Mouse (Mus musculus): ENCODE results near the gene Mfap3.

Mfap3 gene

DNA sequence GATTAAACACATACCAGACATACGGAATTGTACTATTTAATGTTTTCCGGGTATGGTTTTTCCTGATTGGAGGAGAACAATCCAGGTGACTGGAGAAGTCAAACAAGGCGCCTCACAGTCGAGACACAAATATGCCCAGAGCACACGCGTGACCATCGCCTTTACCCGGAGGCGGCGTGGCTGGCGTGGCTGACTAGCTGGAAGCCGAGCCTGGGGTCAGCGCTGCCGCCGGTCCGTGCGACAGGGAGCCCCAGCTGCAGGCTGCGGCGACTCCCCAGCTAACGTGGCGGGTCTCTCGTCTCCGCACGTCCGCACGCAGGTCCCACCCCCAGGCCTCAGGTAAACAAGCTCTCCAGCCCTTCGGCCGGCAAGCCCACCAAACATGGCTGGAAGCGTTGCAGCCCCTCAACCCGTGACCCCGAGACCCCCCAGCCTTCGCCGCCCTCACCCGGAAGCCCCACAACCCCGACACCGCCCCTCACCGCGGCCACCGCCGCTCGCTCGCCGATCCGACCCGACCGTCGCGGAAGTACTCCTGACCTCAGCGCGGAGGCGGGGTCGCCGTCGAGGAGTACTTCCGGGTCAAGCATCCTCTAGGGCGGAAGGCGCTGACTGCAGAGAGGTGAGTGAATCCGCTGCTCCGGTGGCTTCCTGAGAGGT is at the start of gene Mfap3, which contains the start of gene Fam114a2:
Mfap3 (plus strand) TSS at position 574 of the 660 bp plus-strand sequence.
Fam114a2 (minus strand) TSS at position 527 of the 660 bp plus-strand sequence.
- DNase-seq (ENCODE audit: low read depth, low spot score), result peak; percentile 91

DNA sequence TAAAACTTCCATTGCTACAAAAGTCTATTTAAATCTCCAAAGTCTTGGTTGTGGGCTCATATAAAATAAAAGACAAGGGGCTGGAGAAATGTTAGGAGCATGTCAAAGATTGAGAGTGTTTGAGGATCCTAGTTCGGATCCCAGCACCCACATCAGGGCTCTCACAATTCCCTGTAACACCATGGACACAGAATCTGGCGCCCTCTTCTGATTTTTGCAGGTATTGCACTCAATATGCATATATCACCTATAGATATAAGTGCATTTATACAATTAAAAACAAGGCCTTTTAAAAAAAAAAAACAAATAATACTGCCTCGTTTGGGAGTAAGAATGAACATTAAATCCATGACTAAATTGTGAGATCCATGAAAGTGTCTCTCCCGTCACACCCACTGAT is 49.8 kb upstream of the Mfap3 start:
- DNase-seq (ENCODE audit: low read depth, low spot score), result no peak

DNA sequence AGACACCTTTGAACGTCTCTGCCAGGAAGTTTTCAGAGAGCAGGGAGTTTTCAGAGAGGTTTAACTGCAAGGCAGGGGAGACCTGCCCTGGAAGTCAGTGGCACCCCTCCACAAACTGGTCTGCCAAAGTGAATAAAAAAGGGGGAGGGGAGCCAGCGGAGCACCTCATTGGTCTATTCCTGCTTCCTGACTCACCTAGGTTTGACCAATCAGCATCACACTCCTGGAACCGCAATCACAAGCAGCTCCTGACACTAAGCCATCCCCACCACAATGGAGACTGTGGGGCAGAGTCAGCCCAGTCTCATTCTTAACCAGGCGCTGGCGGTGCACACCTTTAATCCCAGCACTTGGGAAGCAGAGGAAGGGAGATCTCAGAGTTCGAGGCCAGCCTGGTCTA is 48.4 kb upstream of the Mfap3 start:
- peak; percentile 62 for DNase-seq (ENCODE audit: low read depth, low spot score)

DNA sequence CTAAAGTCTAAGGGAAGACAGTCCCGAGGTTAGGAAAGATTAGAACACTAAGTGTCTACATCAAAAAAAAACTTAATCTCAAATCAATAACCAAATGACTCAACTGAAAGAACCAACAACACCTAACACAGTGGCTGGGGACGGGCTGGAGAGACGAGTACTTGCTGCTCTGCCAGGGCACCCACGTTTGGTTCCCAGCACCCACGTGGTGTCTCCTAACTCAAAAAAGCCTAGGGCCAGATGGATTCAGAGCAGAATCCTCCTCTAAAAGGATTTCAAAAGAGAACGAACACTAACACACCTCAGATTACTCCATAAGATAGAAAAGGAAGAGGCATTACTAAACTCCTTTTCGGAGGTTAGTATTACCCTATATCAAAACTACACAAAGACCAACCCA is 47.5 kb upstream of the Mfap3 start:
- no peak for DNase-seq (ENCODE audit: low read depth, low spot score)

DNA sequence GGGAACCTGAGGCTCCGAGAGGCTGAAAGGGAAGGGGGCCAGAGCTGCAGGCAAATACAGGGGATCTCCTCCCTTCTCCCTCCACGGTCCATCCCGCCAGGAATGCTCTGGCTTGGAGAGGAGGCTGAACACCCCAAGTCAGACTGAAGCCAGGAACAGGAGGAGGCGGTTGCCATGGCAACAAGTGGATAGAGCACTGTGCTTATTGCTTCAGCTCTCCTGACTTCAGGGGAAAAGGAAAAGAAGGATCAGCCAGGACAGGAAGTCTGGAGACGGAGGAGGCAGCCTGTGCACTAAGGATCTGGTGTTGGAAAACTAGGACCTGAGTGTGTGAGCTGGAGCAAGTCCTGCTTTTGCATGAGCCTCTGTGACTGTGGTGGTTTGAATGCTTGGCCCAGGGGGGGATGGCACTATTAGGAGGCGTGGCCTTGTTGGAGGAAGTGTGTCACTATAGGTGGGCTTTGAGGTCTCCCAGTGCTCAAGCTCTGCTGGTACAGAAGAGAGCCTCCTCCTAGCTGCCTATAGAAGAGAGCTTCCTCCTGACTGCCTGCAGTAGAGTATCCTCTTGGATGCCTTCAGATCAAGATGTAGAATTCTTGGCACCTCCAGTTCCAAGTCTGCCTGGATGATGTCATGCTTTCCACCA is 44.0 kb upstream of the Mfap3 start:
- DNase-seq (ENCODE audit: low read depth, low spot score), result peak; percentile 78

DNA sequence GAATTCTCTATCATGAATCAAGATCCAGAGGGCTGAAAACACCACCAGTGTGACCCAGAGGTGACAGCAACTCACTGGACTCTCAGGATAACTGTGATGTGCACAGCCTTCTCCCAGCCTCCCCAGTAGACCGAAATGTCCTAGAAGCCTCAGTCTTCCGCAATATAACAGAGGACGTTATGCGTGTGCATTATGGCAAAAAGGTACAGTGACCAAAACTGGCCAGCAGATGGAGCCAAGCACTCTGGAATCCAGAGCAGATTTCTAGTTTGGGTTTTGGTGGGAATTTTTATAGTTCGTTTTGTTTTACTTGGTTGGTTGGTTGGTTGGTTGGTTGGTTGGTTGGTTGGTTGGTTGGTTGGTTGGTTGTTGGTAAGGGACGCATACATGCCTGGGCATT is 43.3 kb upstream of the Mfap3 start:
- DNase-seq (ENCODE audit: low read depth, low spot score), result peak; percentile 60

DNA sequence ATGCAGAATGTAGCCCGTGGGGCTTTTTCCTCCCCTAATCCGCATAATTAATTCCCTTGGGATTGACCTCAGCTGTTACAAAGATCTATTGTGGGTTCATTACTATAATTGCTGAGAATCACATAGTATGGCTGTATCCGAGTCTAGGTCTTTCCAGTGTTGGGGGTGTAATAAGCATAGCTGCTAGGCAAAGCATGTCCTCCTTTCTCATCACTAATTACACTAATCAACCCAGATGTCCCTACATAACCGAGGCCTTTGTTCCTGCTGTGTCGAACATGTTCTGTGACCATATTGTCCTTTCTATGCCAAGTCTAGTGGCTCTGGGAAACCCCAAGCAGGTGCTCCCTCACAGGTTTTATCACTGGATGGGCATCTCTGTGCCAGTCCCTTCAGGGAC is 40.4 kb upstream of the Mfap3 start:
- DNase-seq (ENCODE audit: low read depth, low spot score), result no peak

DNA sequence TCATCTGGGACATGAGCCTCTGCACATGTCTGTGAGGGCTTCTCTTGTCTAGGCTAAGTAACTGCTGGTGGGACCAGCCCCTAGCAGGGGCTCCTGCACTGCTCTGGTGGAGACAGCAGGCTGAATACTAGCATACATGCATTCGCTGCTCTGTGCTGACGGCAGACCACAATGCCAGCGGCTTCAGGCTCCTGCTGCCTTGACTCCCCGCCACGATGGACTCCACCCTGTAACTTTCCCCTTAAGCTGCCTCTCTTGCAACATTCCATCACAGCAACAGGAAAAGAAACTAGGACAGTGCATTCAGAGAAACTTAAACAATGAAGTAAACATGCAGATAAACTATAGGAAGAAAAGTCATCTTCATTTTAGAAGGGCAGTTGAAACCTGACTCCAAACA is 30.0 kb upstream of the Mfap3 start:
- peak; percentile 35 for DNase-seq (ENCODE audit: low read depth, low spot score)

DNA sequence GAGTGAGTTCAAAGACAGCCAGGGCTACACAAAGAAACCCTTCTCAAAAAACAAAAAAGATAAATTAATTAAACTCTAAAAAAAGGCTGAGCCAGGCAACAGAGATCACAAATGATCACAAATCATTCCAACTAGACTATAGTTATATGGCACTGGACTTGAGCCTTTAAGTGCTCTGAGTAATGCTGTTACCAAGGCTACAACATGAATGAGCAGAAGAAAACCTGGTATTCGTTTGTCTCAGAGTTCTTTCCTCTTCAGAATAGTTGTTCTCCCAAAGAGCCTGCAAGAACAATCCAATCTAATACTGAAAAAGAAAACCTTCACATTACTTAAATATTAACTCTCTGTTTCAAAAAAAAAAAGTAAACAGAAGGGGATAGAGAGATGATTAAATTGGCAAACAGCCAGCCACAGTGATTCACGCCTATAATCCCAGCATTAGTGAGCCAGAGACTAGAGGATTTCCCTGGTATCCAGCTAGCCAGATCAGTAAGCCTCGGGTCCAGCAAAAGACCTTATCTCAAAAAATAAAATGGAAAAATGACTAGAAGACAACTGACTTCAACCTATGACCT is 21.9 kb upstream of the Mfap3 start:
- no peak for DNase-seq (ENCODE audit: low read depth, low spot score)

DNA sequence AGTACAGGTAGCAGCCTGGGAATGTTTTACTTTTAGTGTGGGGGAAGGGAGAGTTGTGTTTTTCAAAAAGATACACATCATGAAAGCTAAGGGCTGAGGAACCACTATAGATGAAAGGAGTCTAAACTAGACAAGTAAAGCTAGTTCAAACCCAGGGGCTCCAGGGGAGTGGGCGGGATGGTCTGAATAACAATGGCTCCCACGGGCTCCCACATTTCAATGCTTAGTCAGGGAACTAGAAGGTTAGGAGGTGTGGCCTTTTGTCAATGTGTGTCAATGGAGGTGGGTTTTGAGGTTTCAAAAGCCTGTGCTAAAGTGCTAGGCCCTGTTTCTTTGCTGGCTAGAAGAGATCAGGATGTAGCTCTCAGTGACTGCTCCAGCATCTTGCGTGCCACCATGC is 20.8 kb upstream of the Mfap3 start:
- peak; percentile 88 for DNase-seq (ENCODE audit: low read depth, low spot score)

DNA sequence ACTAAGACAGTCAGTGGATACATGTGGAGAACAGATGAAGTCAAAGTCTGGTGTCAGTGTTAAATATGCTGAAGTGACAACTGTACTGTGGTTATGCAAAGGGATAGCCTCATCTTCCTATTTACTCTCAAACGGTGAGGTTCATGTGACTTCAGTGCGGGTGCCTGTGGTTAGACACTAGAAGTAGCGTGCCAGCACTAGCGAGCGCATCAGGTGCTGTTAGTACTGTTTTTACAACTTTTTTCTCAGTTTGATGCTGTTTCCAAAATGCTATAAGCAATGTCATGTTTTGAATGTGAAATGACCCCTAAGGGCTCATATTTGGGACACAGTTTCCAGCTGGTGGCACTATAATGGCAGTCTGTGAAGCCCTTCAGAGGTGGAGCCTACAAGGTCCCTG is 20.2 kb upstream of the Mfap3 start:
- DNase-seq (ENCODE audit: low read depth, low spot score), result no peak

DNA sequence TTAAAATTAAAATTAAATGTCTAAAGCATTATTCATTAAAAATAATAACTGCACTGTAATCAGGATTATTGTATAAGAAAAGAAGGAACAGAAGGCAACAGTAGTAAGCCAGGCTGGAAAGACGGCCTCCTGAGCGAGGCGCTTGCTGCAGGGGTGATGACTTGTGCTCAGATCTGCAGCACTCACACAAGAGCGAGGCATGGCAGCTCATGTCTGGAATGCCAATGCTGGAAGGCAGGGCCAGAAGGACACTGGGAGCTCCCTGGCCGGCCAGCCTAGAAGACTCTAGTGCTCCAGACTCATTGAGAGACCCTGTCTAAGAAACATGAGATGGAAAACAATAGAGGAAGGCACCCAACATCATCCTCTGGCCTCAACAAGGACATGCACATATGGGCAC is 15.3 kb upstream of the Mfap3 start:
- DNase-seq (ENCODE audit: low read depth, low spot score), result no peak

DNA sequence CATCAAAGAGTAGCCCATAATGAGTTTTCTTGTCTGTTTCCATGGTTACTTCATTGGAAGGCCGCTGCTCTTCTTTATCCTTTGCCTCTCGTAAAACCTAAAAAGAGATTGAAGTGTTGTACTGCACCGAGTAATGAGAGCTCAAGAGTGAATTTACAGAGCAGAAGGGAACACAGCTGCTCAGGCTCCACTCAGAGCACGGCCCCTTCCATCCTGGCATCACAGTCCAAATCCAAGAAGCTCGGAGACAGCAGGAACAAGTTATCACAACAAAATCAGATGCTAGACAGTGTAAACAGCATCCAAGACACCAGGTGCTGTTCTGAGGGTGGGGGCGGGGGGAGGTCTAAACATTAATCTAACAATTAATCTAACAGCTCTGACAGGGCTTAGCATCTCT is 11.6 kb upstream of the Mfap3 start:
- no peak for DNase-seq (ENCODE audit: low read depth, low spot score)

DNA sequence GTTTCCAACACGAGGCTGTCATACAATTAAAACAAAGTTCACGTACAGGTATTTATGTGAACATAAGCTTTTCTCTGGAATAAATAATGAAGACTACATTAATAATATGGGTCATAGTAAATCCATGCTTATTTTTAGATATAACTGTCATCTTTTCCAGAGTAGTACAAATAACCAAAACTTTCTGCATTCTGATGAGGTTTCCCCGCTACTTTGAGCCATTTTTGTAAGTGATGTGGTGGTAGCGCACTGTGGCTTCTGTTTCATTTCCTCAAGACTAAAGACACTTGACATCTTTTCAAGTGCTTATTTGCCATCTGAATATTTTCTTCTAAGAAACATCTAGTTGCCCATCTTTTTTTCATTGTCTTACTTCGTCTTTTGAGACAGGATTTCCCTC is 3.2 kb upstream of the Mfap3 start:
- DNase-seq (ENCODE audit: low read depth, low spot score), result no peak

DNA sequence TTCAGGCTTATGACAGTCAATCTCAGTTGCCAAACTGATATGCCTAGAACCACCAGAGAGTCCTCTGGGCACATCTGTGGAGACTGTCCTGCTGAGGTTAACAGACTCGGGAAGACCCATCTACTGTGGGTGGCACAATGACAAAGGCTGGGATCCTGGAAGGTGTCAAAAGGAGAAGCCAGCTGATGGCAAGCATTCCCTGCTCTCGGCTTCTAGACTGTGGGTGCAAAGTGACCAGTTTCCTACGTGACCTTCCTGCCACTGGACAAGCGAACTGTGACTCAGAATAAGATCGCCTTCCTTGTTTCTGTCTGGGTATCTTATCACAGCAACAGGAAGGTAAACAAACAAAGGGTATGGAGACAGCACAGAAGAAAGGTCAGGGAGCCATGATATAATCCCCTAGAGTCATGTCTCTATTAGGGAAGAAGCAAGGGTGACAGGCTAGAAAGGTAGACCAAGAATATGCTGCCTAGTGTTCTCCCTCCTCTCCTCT is 1.5 kb upstream of the Mfap3 start:
- DNase-seq (ENCODE audit: low read depth, low spot score), result no peak

DNA sequence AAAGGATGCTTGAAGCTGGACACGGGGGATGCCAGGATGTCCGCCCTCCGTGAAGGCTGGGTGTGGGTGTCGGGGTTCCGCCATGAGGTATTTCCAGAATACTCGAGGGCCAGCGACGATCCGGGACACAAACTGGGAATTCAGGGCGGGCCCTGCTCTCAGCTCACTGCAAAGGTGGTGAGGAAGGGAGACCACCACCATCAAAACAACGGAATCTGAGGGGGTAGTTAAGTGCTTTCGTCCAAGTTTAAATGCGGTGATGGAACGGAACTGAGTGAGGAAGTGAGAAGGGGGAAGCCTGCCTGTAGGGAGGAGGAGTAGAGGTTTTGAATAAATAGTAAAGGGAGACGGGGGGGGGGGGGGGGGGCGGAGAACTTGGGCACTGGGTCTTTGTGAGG is 286 bp downstream of the Mfap3 start:
- no peak for DNase-seq (ENCODE audit: low read depth, low spot score)

DNA sequence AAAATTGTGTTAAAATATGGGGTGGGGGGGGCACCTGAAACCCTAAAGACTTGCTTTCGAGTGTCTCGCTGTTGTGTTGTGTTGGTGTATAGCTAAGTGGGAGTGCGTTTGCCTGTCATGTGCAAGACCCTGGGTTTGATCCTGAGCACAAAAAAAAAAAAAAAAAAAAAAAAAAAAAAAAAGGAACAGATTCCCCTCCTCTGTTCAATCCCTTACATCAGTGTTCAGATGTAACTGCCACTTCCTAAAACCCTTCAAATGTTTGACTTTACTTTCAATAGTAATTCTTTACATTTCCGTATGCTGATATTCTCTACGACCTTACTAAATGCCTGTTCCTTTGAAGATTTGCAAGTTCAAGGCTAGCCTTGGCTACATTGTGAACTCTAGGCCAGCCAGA is 840 bp downstream of the Mfap3 start:
- DNase-seq (ENCODE audit: low read depth, low spot score), result no peak

DNA sequence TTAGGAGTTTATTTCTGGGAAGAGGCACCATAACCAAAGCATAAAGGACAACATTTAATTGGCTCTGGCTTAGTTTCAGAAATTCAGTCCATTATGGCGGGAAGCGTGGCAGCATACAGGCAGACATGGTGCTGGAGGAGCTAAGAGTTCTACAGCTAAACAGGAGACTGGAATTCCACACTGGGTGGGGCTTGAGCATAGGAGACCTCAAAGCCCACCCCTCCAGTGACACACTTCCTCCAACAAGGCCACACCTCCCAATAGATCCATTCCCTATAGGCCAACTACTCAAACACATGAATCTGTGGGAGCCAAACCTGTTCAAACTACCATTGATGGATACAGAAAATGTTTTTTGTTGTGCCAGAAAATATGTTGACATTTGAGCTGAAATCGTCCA is 2.7 kb downstream of the Mfap3 start:
- DNase-seq (ENCODE audit: low read depth, low spot score), result peak; percentile 77

DNA sequence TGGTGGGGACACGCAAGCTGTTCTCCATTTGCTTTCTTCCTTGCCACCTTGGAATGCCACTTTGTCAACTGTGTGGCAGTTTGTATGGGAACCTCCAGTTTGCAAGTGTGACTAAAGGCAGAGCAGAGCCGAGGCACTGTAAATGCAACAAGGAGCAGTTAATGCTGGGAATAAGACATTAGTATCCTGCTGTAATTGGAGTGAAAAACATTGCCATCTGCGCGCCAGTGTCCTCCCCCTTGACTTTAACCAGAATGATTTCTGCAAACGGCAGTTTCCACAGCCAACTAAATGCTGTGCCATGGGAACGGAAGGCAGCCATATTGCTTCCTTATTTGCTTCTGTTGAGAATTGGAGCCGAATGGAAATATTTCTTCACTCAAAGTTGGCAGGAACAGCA is 3.6 kb downstream of the Mfap3 start:
- no peak for DNase-seq (ENCODE audit: low read depth, low spot score)

DNA sequence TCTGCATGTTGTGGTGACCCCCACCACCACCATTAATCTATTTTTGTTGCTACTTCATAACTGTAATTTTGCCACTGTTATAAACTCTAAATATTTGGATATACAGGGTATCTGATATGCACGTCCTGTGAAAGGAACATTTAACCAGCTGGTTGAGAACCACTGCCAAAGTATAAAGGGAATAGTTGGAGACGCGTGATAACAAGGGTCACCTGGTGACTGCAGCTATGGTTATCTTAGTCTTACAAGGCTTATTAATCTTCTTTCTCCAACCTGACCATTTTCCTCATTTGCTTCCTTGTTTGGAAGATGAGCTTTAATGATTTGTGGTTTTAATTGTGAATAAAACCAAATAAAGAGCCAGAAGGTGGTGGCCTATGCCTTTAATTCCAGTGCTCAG is 5.0 kb downstream of the Mfap3 start:
- no peak for DNase-seq (ENCODE audit: low read depth, low spot score)

DNA sequence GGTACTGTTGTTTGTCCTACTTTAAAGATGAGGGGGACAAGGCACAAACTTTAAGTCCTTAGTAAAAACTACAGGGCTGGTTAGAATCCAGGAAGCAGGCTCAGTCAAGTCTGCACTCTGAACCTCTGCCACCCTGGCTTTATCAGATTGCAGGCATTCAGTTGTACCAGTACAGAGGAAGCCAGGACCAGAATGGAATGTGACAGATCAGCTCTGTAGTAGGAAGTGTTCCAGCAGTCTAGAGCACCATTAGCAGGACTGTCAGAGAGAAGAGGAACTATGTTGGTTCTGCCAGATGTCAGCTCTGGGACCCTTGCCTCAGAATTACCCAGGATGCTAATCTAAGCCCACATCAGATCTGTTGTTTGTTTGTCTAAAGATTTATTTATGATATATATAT is 6.1 kb downstream of the Mfap3 start:
- DNase-seq (ENCODE audit: low read depth, low spot score), result no peak

DNA sequence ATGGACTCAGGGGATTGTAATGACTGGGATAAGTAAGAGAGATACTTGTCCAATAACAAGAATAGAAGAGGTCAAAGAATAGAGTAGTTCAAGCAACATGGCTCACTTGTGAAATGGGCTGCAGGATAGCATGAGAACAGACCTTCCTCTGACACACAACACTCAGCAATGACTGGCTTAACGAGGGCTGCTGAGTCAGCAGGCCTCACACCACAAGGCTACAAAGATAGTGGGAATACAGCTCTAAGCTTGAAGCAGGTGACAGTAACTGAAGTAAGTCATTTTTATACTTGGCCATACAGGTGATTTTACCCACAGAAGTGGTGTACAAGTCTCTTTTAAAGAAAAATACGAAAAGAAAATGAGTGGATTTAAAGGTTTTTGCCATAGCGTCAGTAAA is 7.4 kb downstream of the Mfap3 start:
- no peak for DNase-seq (ENCODE audit: low read depth, low spot score)

DNA sequence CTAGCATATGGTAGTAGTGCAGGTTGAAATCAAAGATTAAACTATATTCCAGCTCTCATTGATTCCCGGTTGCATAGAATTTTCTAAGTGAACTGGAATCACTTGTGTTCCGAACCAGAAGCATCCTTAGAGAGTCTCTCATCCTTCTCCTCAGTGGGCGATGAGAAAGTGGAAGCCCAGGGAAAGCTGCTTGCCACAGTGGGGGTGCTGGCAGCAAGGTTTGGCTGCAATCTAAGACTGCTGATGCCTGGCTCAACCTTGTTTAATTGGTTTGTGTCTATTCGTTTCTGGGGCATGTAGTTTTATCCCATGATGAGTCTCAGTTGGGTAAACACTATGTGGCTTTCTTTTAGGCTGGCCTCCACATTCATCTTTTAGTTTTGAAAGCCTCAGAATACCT is 9.0 kb downstream of the Mfap3 start:
- DNase-seq (ENCODE audit: low read depth, low spot score), result no peak
